Mouse (Mus musculus): ENCODE results near the gene Gm42421.

DNA sequence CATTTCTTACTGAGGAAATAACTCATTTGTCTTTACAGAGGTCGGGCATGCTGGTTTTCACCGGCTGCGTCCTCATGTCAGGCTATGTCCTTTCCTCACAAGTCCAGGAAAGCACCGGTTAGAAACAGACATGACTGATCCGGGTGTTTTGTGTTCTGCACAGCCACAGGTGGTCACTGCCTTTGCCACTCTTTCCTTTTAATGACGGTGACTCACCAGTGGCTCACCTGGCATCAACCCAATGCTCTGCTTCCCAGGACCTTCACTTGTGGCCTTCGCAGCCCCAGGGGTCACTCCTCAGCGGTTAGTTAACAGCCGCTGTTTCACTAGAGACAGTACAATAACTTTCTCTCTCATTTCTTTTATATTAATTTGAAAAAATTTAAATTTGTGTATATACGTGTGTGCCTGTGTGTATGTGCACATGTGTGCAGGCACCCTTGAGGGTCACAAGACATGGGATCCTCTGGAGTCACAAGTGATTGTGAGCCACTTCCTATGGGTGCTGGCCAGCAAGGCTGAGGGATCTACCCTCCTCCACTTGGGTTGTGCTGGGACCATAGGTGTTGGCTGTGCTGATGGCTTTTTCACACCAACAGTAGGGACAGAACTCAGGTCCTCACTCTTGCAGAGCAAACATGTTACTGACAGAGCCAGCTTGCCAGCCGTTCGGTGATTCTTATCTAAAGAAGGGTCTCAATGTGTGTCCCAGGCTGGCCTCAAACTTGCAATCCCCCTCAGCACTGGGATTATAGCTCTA lies 37.8 kb downstream of the Gm42421 start:
- TF ChIP-seq CTCF (IDR thresholded peaks at IDR 0.05; ENCODE audit: low read depth, low read length) (no peak), POLR2A (IDR thresholded peaks at IDR 0.05; ENCODE audit: insufficient read depth, low read length) (no peak)
